Mouse (Mus musculus): Measurements from ENCODE around the gene Has1. TPM values are rescaled to one million over a fixed set of nuclear protein-coding genes. Genes with fewer than 3 reads are reported as not detected.

The Has1 gene
- polyA plus RNA-seq, 1 experiment = 0.58 TPM

GRCm38 (mm10) chr17:17823612-17824336, 31.2 kb downstream of the Has1 start:
- Histone ChIP-seq H3K4me3 (ENCODE audit: insufficient read depth, low read length) (no peak overlapping the region), H3K27ac (ENCODE audit: insufficient read depth, low read length) (no peak overlapping the region), H3K4me1 (ENCODE audit: control insufficient read depth, insufficient read depth, low read length) (no peaks in the 10 kb centered on the region)
- TF ChIP-seq POLR2A (IDR thresholded peaks at IDR 0.05; ENCODE audit: extremely low read depth, insufficient read depth, low read length) (no peak), CTCF (IDR thresholded peaks at IDR 0.05; ENCODE audit: extremely low read depth, insufficient read depth, low read length) (no peak)

GRCm38 (mm10) chr17:17795527-17795926, 59.5 kb downstream of the Has1 start:
- Histone ChIP-seq H3K4me3 (ENCODE audit: insufficient read depth, low read length) (no peak overlapping the region), H3K27ac (ENCODE audit: insufficient read depth, low read length) (no peak overlapping the region), H3K4me1 (ENCODE audit: control insufficient read depth, insufficient read depth, low read length) (no peaks in the 10 kb centered on the region)
- TF ChIP-seq POLR2A (IDR thresholded peaks at IDR 0.05; ENCODE audit: extremely low read depth, insufficient read depth, low read length) (no peak), CTCF (IDR thresholded peaks at IDR 0.05; ENCODE audit: extremely low read depth, insufficient read depth, low read length) (no peak)

Other genes with a start within 250 kb of the Has1 start
- 21.1 and 21.2 TPM in 2 replicates for gene Lnpep, start 230.2 kb downstream of the Has1 start, polyA plus RNA-seq (2012; rRNA removed)
- gene Vmn2r90, start 151.5 kb downstream of the Has1 start, polyA plus RNA-seq (2012; rRNA removed) = not detected in 2 replicates
- gene Spaca6, start 28.0 kb downstream of the Has1 start, polyA plus RNA-seq (2012; rRNA removed) = 92.5 and 111 TPM in 2 replicates
- gene Fpr1, start 28.7 kb upstream of the Has1 start, polyA plus RNA-seq (2012; rRNA removed) = not detected in 2 replicates
- 0.65 and 0.85 TPM in 2 replicates for gene Fpr2, start 32.6 kb upstream of the Has1 start, polyA plus RNA-seq (2012; rRNA removed)
- gene Fpr3, start 32.6 kb upstream of the Has1 start, polyA plus RNA-seq (2012; rRNA removed) = not detected in 2 replicates
- not detected in 2 replicates for gene Fpr-rs4, start 166.5 kb upstream of the Has1 start, polyA plus RNA-seq (2012; rRNA removed)
- not detected in 2 replicates for gene Vmn2r124, start 194.2 kb upstream of the Has1 start, polyA plus RNA-seq (2012; rRNA removed)
- gene Vmn2r91, start 229.8 kb upstream of the Has1 start, polyA plus RNA-seq (2012; rRNA removed) = not detected in 2 replicates

All from cortical plate, adult 2 months (tissue).